Mouse (Mus musculus) liver, embryonic 12.5 days (tissue): ENCODE measurements around the gene Gata3. TPM values are rescaled to one million over a fixed set of nuclear protein-coding genes. Genes with fewer than 3 reads are reported as not detected.

ENCODE experiments used
- ATAC-seq: fragments of 200-750 bp; cut with Nextera tagmentation; 2 replicates; pipeline ENCODE4 v1.8.0; 2017; ENCODE audit warnings: moderate number of reproducible peaks, mild to moderate bottlenecking, moderate library complexity
- H3K27ac ChIP-seq: fragments of 300-500 bp; sonication (generic); 2 replicates; pipeline ENCODE4 v1.5.1; 2016; ENCODE audit warnings: mild to moderate bottlenecking
- H3K27me3 ChIP-seq: fragments of 300-500 bp; sonication (generic); replicated peaks from 2 replicates; pipeline ENCODE4 v1.6.1; 2016; ENCODE audit warnings: mild to moderate bottlenecking, moderate library complexity
- H3K36me3 ChIP-seq: fragments of 300-500 bp; sonication (generic); 2 replicates; pipeline ENCODE4 v1.6.1; 2016; ENCODE audit warnings: mild to moderate bottlenecking, moderate library complexity
- H3K4me1 ChIP-seq: fragments of 300-500 bp; sonication (generic); 2 replicates; pipeline ENCODE4 v1.6.1; 2016
- H3K4me2 ChIP-seq: fragments of 300-500 bp; sonication (generic); 2 replicates; pipeline ENCODE4 v1.6.1; 2016; ENCODE audit warnings: mild to moderate bottlenecking, moderate library complexity
- H3K4me3 ChIP-seq: fragments of 300-500 bp; sonication (generic); 2 replicates; pipeline ENCODE4 v1.5.1; 2016; ENCODE audit warnings: mild to moderate bottlenecking, moderate library complexity
- H3K9ac ChIP-seq: fragments of 300-500 bp; sonication (generic); 2 replicates; pipeline ENCODE4 v1.6.1; 2016; ENCODE audit warnings: mild to moderate bottlenecking, moderate library complexity
- H3K9me3 ChIP-seq: fragments of 300-500 bp; sonication (generic); replicated peaks from 2 replicates; pipeline ENCODE4 v1.6.1; 2016; ENCODE audit warnings: mild to moderate bottlenecking, moderate library complexity
- whole genome bisulfite sequencing: fragments of 180-500 bp; shearing (Covaris S2); methylation state at CpG from one replicate; pipeline ENCODE4 v1.1.7; 2016; ENCODE audit not compliant: insufficient replicate concordance; 5-methylcytosine and 5-hydroxymethylcytosine counted together
- polyA plus RNA-seq: library from polyadenylated mRNA; unstranded; fragments of >200 nt; fragmentation: Nextera tagmentation; extraction: Ambion mirVana; gene quantifications from 2 replicates; pipeline ENCODE4 v1.2.1, GENCODE M21; 2016

Gene Gata3
- polyA plus RNA-seq, 1 experiment from 2014 or later = 2.1 TPM

GRCm38 (mm10) chr2:9894836-9895593 is 5.2 kb upstream of the Gata3 start:
- no peaks in the 10 kb centered on the region for H3K9me3 ChIP-seq
- H3K27ac ChIP-seq = no peak overlapping the region
- WGBS = 2% methylated on average over 19 of the region's 19 CpGs
- H3K4me3 ChIP-seq = no peak overlapping the region
- H3K4me2 ChIP-seq = no peak overlapping the region
- H3K4me1 ChIP-seq = peaks cover 7% of the 10 kb centered on the region; the same call in 1 of the 2 replicates
- ATAC-seq = no peak
- peaks cover 97% of the 10 kb centered on the region for H3K27me3 ChIP-seq
- no peaks in the 10 kb centered on the region for H3K36me3 ChIP-seq
- H3K9ac ChIP-seq = no peak overlapping the region

GRCm38 (mm10) chr2:9893272-9893953 is 3.6 kb upstream of the Gata3 start:
- 5% methylated on average over 6 of the region's 6 CpGs for WGBS

GRCm38 (mm10) chr2:9892541-9892940 is 2.7 kb upstream of the Gata3 start:
- Histone ChIP-seq H3K27me3 (peaks cover 97% of the 10 kb centered on the region), H3K4me3 (no peak overlapping the region), H3K36me3 (no peaks in the 10 kb centered on the region), H3K4me2 (no peak overlapping the region), H3K9me3 (no peaks in the 10 kb centered on the region), H3K9ac (no peak overlapping the region), H3K27ac (no peak overlapping the region), H3K4me1 (peaks cover 18% of the 10 kb centered on the region)
- 18% methylated on average over 7 of the region's 7 CpGs for WGBS
- ATAC-seq = no peak

More at GRCm38 (mm10) chr2:9893272-9893953, 3.6 kb upstream of the Gata3 start:
- Histone ChIP-seq H3K4me3 (no peak overlapping the region), H3K9ac (no peak overlapping the region), H3K27ac (no peak overlapping the region), H3K9me3 (no peaks in the 10 kb centered on the region), H3K4me2 (no peak overlapping the region), H3K4me1 (peaks cover 18% of the 10 kb centered on the region), H3K36me3 (no peaks in the 10 kb centered on the region), H3K27me3 (peaks cover 97% of the 10 kb centered on the region)
- no peak for ATAC-seq

GRCm38 (mm10) chr2:9890906-9891305 is 1.1 kb upstream of the Gata3 start:
- Histone ChIP-seq H3K27me3 (peaks cover 97% of the 10 kb centered on the region), H3K9me3 (no peaks in the 10 kb centered on the region), H3K9ac (no peak overlapping the region), H3K36me3 (no peaks in the 10 kb centered on the region), H3K4me1 (peaks cover 18% of the 10 kb centered on the region), H3K4me3 (no peak overlapping the region), H3K27ac (no peak overlapping the region), H3K4me2 (no peak overlapping the region)
- WGBS = 7% methylated on average over 5 of the region's 5 CpGs
- no peak for ATAC-seq

GRCm38 (mm10) chr2:9890251-9890650 is 417 bp upstream of the Gata3 start:
- peaks cover 13% of the 10 kb centered on the region for H3K4me1 ChIP-seq
- H3K36me3 ChIP-seq = no peaks in the 10 kb centered on the region
- H3K27ac ChIP-seq = no peak overlapping the region
- no peaks in the 10 kb centered on the region for H3K9me3 ChIP-seq
- no peak for ATAC-seq
- H3K4me2 ChIP-seq = peak overlapping the region; percentile 67
- no peak overlapping the region for H3K9ac ChIP-seq
- H3K4me3 ChIP-seq = 0 out of 2 replicates have a peak overlapping the region, but pooled peaks have one; percentile 40
- peaks cover 97% of the 10 kb centered on the region for H3K27me3 ChIP-seq
- WGBS = 4% methylated on average over 8 of the region's 8 CpGs

- no peaks in the 10 kb centered on the region for H3K9me3 ChIP-seq
- peak; percentile 75 for ATAC-seq
- H3K9ac ChIP-seq = no peak within 1 kb of the TSS
- H3K4me1 ChIP-seq = peaks cover 13% of the 10 kb centered on the region
- peak within 1 kb of the TSS; percentile 67 for H3K4me2 ChIP-seq
- no peaks in the 10 kb centered on the region for H3K36me3 ChIP-seq
- H3K4me3 ChIP-seq = peak within 1 kb of the TSS; percentile 40
- H3K27me3 ChIP-seq = peaks cover 97% of the 10 kb centered on the region
- H3K27ac ChIP-seq = no peak within 1 kb of the TSS
- WGBS = under 1% methylated on average over 30 of the region's 30 CpGs
Measured at GRCm38 (mm10) chr2:9888913-9889650, 752 bp downstream of the Gata3 start, which contains the start of gene 9230102O04Rik. Gene 9230102O04Rik, minus strand, starts transcription at chr2:9889540.

GRCm38 (mm10) chr2:9887636-9888035 is 2.2 kb downstream of the Gata3 start:
- Histone ChIP-seq H3K27me3 (peaks cover 97% of the 10 kb centered on the region), H3K36me3 (no peaks in the 10 kb centered on the region), H3K9ac (no peak overlapping the region), H3K4me1 (peaks cover 15% of the 10 kb centered on the region), H3K4me2 (no peak overlapping the region), H3K9me3 (no peaks in the 10 kb centered on the region), H3K4me3 (no peak overlapping the region), H3K27ac (no peak overlapping the region)
- ATAC-seq = no peak
- 2% methylated on average over 7 of the region's 7 CpGs for WGBS

- no peaks in the 10 kb centered on the region for H3K9me3 ChIP-seq
- ATAC-seq = no peak
- H3K27me3 ChIP-seq = peaks cover 97% of the 10 kb centered on the region
- no peak overlapping the region for H3K9ac ChIP-seq
- peaks cover 20% of the 10 kb centered on the region for H3K4me1 ChIP-seq
- H3K4me3 ChIP-seq = no peak overlapping the region
- H3K27ac ChIP-seq = no peak overlapping the region
- no peak overlapping the region for H3K4me2 ChIP-seq
- H3K36me3 ChIP-seq = no peaks in the 10 kb centered on the region
- WGBS = 13% methylated on average over 7 of the region's 7 CpGs
Measured at GRCm38 (mm10) chr2:9886921-9887610, 2.8 kb downstream of the Gata3 start.

- H3K36me3 ChIP-seq = no peaks in the 10 kb centered on the region
- ATAC-seq = no peak
- no peak overlapping the region for H3K27ac ChIP-seq
- H3K4me2 ChIP-seq = no peak overlapping the region
- no peak overlapping the region for H3K9ac ChIP-seq
- peaks cover 100% of the 10 kb centered on the region for H3K27me3 ChIP-seq
- no peaks in the 10 kb centered on the region for H3K9me3 ChIP-seq
- WGBS = 41% methylated on average over 3 of the region's 3 CpGs
- H3K4me3 ChIP-seq = no peak overlapping the region
- peaks cover 27% of the 10 kb centered on the region for H3K4me1 ChIP-seq
Measured at GRCm38 (mm10) chr2:9886031-9886430, 3.8 kb downstream of the Gata3 start.

GRCm38 (mm10) chr2:9885217-9885770 is 4.5 kb downstream of the Gata3 start:
- H3K27me3 ChIP-seq = peaks cover 100% of the 10 kb centered on the region
- no peaks in the 10 kb centered on the region for H3K36me3 ChIP-seq
- H3K4me1 ChIP-seq = peaks cover 29% of the 10 kb centered on the region
- H3K27ac ChIP-seq = no peak overlapping the region
- H3K4me3 ChIP-seq = no peak overlapping the region
- H3K9ac ChIP-seq = no peak overlapping the region
- H3K4me2 ChIP-seq = no peak overlapping the region
- no peak for ATAC-seq
- 17% methylated on average over 14 of the region's 14 CpGs for WGBS
- no peaks in the 10 kb centered on the region for H3K9me3 ChIP-seq

GRCm38 (mm10) chr2:9884533-9885216 is 5.2 kb downstream of the Gata3 start:
- no peak overlapping the region for H3K9ac ChIP-seq
- H3K4me2 ChIP-seq = peak overlapping the region; percentile 47; the same call in 1 of the 2 replicates
- peaks cover 100% of the 10 kb centered on the region for H3K27me3 ChIP-seq
- peaks cover 28% of the 10 kb centered on the region for H3K4me1 ChIP-seq
- H3K4me3 ChIP-seq = no peak overlapping the region
- H3K36me3 ChIP-seq = no peaks in the 10 kb centered on the region
- no peaks in the 10 kb centered on the region for H3K9me3 ChIP-seq
- no peak for ATAC-seq
- 13% methylated on average over 15 of the region's 15 CpGs for WGBS
- H3K27ac ChIP-seq = no peak overlapping the region
